Mouse (Mus musculus): ENCODE data around the gene Dner.

Gene Dner

DNA sequence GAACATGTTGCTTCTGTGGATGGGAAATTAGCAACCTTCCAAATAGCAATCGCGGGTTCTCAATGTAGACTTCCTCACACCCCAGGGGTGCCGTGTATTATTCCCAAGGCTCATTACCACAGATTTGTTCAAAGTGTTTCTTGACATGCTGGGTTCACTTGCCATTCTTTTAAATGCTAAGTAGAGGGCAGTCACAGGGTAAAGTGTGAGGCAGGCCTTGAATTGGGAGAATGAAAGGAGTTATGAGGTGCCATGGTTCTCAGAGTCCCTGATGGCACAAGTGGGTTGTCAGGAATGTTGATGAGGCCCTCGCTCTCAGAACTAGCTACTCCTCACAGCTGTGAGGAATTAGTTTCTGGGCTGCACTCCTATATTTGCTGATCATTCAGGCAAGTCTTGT is 160.0 kb downstream of the Dner start:
- no peak for DNase-seq (ENCODE audit: low read depth, low spot score)

DNA sequence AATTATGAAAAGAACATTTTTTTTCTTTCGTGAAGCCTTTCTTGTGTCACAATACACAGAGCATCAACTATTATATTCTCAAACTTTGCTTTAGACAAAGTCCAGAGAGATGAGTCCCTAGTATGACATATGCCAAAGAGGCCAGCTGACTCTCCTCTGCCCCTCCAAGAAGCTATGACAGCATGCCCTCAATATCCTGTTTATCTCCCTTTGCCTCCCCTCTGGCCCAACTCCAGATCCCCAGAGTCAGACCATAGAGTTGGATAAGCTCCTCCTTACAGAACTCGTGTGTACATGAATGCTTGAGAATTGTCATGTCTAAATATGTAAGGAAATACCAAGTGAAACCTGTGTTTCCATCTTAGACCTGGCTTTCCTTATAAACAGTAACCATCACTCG is 170.5 kb downstream of the Dner start:
- no peak for DNase-seq (ENCODE audit: low read depth, low spot score)

DNA sequence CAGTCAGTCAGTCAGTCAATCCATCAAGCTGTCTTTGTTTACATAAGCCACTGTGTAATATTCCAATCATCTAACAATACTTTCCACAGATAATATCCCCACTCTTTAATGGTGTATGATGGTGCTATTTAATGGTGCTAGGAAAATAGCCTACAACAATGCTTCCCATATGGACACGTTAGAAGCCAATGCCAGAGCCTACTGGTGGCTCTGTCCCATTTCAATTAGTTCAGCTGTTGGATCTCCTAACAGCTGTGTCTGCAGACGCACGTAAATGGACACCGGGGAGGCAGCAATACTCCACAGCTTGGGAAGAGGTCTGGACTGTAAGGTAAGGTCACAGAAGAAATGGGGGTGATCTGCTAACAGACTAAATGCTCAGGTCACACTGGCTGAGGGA is 171.6 kb downstream of the Dner start:
- DNase-seq (ENCODE audit: low read depth, low spot score), result no peak

DNA sequence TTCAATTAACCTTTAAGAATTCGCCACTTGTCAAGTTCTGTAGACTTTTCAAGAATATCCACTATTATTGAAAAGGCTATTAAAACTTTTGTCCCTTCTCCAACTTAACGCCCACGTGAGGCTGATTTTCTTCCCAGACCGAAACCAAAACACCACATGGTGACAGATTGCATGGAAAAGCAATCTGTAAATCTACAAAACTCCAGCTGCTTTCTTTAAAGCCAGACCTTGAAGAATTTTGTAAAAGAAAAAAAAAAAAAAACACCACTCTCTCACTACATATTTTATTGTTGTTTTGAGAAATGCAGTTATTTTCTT is 173.1 kb downstream of the Dner start:
- DNase-seq (ENCODE audit: low read depth, low spot score), result no peak

DNA sequence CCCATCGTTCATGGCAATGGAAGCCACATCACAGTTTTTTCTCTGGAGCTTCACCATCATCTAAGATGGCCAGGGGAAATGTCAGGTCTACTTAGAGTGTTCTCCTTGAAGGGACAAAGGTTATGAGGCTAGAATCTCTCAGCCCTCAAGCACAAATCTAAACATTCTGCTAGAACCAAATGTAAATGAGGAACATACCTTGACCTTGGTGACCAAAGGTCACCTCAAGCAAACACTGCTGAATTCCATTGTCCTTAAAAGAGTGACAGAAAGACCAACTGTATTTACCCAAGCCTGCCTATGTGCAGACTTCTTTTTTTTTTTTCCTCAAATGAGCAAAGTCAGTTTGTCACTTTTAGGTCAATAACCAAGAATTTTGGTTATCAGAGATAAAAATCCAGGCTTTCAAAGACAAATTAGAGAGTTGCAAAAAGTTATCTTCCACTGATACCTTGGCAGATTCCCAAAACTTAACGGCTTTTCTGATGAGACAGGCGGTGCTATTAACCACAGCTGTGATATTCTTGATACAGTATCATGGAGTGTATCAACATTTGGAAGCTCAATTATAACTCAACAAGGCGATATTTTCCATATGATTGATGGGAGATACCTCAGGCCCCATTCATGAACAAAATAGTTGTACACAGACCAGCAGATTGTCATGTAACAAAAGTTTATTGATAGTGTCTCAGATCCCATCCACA is 173.6 kb downstream of the Dner start:
- DNase-seq (ENCODE audit: low read depth, low spot score), result no peak

DNA sequence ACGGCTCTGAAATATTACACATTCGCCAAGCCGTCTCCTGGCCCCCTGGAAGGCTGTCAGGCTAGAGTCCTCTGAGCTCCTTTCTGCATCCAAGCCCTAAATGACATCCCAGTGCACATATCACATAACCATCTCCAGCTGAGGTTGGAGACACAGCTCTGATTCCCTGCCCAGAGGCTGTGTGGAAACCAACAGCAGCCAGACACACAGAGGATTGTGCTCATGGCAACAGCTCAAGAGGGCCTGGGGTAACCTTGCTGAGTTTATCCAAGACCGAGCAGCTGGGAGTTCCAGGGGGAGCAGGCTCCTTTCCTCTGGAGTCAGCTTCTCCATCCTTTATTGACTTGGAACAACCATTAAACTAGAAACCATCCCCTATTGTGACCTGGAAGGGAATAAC is 177.7 kb downstream of the Dner start:
- no peak for DNase-seq (ENCODE audit: low read depth, low spot score)

DNA sequence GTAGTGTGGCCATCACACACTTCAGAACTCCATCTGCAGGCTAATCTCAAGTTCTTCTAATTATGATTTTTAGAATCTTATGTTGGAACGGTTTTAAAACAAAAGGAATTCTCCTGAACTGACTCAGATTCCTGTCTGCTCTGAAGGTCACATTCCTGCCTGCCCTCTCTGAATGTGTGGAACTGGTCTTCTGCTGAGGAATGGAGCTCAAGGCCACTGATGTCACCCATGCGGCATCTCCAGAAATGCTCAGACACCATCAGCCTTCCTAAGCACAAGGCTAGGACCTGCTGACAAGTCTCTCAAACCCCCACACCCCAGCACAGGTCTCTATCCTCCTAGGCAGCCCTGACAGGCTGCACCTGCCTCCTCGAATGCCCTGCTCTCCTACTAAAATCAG is 182.8 kb downstream of the Dner start:
- no peak for DNase-seq (ENCODE audit: low read depth, low spot score)

DNA sequence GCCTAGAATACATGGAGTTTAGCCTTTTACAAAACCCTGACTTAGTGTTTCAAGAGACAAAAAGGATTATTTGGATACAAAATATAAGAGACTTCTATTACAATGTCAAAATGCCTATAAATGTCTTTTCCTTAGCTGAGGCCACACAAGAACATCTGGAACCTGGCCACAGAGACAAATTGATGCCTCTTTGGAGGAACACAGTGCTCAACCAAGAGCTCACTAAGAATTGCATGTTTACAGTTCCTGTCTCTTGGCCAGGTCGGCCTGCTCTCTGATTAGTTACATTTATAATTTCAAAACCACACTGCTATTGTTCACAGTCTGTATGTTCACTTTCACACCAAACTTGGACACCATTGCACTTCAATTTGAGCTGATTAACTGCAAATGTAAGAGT is 187.5 kb downstream of the Dner start:
- DNase-seq (ENCODE audit: low read depth, low spot score), result no peak

DNA sequence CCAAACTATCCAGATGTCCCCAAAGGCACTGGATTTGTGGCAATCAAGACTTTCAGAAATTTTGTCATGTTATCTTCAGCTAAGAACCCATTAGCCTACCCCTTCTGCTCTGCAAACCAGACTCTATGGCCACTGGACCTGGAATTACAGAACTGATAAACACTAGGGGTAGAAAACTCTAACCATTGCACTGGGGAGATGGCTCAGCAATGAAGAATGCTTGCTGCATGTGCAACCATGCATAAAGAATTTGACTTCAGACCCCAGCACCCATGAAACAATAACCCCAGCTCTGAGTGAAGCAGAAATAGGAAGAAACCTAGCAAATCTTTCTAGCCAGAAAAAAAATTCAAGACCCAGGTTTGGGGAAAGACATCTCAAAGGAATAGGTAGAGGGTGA is 188.5 kb downstream of the Dner start:
- no peak for DNase-seq (ENCODE audit: low read depth, low spot score)

DNA sequence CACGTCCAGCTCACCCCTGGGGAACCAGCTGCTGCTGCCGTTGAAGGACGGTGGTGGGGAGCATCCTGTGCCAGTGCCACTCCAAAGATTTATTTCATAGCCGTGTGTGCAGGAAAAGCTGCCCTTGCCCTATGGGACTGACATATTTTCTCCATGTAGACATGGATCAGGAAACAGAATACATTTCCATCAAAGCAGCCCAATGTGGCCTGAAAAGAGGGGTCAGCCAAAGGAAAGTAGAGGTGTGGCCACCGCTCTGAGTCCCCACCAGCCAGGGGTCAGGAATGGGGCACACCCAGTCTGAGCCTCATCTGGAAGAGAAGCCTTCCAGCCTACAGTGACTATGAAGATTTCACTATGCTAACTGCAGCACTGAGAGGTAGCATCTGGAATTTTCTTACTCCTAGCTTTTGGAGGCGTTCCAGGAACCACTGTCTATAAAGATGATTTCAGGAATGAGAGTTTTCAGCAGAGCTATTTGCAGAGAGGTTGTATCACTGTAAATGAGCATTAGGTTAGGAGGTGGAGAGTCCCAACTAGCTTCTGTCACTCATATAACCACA is 189.0 kb downstream of the Dner start:
- DNase-seq (ENCODE audit: low read depth, low spot score), result no peak

DNA sequence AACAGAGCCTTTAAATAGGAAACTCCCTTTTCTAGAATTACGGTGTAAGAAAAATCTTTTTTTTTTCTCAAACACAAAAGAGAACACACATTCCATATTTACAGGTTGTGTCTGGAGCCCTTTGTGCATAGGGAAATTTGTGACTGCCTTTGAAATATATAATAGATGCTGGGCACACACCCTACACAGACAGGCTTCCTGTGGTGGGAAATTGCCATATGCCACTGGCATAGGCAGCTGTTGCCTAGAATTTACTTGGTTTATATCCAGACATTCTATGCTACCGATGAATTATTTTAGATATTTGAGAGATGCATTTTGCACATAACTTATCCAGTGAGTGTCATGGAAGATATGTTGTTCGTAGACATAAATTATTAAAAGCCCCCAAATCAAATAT is 195.3 kb downstream of the Dner start:
- no peak for DNase-seq (ENCODE audit: low read depth, low spot score)

DNA sequence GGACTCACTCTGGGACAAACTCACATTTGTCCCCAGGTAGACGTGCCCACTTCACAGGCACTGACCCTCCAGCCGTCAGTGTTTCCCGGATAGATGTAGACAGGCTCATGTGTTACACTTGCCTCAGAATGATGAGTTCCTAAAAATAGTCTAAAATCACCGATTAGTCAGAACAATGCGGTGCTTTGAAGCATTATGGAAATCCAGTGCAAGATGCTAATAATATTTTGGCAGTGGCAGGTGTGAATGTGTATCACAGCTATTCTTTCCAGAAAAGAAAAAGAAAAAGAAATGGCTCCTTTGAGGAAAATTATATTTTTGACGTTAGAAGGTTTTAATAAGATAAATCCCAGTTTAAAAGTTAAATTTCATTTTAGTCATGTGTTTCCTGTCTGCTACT is 204.3 kb downstream of the Dner start:
- no peak for DNase-seq (ENCODE audit: low read depth, low spot score)

DNA sequence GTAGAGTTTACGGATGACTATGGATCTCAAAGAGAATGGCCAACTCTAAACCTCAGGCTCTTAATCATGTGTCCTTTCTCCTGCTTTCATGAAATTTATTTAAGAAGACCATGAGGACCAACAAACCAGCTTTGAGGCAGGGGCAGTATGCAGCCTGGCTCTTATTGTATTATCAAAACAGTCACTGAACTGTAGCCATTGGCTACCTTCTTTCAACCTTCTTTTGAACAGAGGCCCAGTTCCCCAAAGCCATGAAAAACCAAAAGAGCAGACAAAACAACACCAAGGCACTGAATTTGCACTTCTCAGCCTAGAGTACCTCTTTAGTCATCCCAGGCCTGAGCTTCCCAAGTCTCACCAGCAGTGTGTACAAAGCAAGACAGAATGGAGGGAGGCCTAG is 207.5 kb downstream of the Dner start:
- DNase-seq (ENCODE audit: low read depth, low spot score), result no peak

DNA sequence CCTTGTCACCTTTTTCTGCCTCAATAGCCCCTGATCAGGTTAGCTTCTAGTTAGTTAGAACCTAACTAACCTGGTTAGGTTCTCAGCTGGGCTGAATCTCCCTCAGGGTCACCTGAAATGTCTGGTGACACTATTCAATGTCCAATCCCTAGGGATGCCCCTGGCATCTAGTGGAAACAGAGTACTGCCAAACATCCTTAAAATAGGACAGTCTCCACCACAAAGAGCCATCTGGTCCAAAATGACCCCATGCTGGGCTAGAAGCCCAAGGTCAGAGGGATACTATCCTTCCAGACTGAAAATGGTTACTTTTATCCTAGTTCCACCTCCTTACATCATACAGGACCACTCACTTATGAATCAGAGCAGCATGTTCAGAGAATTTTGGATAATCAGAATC is 211.0 kb downstream of the Dner start:
- DNase-seq (ENCODE audit: low read depth, low spot score), result no peak

DNA sequence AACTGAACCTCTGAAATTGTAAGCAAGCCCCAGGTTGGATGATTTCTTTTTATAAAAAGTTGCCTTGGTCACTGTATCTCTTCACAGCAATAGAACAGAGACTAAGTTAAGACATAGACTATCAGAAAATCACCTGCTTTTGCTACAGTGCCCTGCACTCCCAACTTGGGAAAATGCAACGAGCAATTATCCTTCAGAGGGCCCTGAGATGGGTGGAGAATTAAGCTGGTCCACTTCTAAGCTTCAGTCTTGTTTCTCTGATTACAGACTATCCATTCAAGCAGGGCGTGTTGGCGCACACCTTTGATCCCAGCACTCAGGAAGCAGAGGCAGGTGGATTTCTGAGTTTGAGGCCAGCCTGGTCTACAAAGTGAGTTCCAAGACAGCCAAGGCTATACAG is 211.4 kb downstream of the Dner start:
- no peak for DNase-seq (ENCODE audit: low read depth, low spot score)

DNA sequence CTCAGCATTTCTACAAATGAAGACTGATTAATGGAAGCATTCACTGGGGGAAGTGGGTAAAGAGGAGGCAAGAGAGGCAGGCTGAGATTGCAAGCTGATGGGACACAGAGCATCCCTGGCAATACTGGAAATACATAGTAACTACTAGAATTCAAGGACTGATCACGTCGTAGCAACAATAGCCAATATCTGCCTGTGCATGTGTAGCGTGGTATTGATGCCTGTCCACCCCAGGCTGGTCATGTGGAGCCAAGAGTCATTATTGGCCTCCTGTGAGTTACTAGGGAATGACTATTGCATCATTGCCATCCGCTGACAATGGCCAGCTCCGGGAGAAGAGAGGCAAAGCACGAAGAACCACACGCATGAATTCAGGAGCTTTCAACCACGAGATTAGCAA is 216.0 kb downstream of the Dner start:
- DNase-seq (ENCODE audit: low read depth, low spot score), result no peak

DNA sequence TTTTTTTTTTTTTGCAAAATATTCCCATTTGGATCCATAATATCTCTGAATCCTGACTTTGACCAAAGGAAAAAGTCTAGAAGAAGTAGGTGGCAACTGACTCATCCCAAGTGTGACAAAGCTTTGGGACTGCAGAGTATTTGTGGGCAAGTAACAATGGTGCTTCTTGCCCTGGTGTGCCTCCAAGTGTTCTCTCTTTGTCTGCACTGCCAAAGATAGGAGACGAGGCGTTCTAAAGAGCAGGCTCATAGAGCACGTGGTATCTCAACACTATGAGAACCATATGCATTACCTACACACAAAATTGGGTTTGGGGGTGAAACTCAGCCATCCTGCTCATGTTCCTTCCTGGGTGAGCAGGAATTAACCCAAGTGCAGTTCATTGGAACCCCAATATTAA is 221.7 kb downstream of the Dner start:
- no peak for DNase-seq (ENCODE audit: low read depth, low spot score)

DNA sequence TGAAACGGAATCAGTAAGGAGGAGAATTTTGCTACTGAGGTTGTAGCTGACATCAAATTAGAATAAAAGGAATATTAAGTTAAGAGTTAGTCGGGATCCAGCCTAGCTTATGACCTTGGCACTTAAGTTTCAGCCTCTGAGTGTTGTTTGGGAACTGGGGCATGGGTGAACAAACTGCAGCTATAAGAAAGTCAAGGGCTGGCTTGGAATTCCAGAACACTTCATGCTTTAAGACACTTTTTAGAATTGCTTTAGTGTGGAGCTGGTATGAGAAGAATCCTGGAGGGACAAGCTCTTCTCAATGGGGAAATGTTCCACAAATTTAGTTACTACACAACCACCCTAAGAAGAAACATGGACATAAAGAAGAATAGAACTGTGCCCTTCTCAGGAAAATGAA is 223.8 kb downstream of the Dner start:
- no peak for DNase-seq (ENCODE audit: low read depth, low spot score)

DNA sequence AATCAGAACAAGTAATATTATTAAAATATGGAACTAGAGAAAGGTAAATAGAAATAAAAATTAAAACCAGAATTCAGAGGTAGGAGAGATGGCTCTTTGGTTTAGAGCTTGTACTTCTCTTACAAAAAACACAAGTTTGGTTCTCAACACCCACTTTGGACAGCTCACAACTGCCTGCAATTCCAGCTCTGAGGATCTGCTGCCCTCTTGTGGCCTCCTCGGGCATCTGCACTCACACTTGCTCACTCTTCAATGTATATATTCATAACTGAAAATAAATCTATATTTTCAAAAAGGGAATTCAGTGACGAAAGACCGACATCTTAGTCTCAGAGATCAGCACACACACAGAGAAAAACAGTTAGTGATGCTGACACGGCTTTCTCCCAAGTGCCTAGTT is 225.7 kb downstream of the Dner start:
- DNase-seq (ENCODE audit: low read depth, low spot score), result no peak

DNA sequence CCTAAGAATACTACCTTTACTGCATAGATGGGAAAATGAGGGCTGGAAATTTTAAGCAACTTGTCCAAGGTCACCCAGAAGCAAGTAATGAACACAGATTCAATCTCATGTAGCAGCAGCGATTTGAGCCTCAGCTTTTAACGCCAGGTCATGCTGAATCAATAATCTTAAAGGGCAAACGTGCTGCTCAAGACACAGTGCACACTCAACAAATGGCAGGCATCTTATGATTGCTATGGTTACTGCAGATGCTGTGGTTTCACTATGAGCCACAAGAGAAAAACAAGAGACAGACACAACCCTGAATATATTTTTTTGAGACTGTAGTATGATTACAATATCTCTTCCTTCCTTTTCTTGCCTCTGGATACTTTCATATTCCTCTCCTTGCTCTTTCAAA is 228.4 kb downstream of the Dner start:
- DNase-seq (ENCODE audit: low read depth, low spot score), result no peak

DNA sequence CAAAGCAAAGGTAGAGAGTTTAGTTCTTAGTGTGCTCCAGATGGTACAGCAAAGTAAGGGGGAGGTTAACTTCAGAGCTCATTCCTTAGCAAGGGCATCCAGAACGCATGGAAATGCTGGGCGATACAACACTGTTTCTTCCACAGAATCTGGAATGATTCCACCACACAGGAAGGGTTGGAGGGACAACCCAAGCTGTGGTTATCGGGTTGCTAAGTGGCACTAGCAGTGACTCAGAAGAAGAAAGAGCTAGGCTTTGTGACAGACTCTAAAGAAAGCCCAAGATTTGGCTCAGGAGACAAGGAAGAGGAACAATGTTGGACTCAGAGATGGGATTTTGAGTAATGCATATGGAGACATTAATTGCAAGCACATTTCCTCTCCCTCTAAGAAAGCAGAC is 231.3 kb downstream of the Dner start:
- DNase-seq (ENCODE audit: low read depth, low spot score), result no peak

DNA sequence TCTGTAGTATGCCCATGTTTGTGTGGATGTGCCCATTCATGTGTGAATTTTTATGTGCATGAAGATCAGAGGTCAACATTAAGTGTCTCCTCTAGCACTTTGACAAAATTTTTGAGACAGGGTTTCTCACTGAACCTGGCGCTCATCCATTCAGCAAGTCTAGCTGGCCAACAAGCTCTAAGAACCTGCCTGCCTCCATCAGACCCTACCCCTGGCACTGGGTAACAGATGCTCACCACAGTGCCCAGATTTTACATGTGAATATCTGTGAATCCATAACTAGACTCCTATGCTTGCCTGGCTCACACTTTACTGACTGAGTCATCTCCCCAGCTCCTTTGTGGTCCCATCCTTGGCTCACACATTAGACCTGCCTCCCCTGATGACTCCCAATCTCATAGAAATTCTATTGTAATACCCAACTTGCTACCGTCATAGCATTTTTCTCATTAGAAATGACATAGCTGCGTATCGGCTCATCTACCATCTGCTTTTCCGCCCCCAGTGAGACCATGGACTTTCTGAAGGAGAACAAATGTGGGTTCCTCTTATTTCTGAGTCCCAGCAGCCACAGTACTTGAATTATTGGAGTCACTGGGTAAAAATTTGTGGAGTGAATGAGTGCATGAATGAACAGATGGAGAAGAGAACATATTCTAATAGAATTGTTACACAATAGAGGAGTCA is 231.9 kb downstream of the Dner start:
- DNase-seq (ENCODE audit: low read depth, low spot score), result no peak

DNA sequence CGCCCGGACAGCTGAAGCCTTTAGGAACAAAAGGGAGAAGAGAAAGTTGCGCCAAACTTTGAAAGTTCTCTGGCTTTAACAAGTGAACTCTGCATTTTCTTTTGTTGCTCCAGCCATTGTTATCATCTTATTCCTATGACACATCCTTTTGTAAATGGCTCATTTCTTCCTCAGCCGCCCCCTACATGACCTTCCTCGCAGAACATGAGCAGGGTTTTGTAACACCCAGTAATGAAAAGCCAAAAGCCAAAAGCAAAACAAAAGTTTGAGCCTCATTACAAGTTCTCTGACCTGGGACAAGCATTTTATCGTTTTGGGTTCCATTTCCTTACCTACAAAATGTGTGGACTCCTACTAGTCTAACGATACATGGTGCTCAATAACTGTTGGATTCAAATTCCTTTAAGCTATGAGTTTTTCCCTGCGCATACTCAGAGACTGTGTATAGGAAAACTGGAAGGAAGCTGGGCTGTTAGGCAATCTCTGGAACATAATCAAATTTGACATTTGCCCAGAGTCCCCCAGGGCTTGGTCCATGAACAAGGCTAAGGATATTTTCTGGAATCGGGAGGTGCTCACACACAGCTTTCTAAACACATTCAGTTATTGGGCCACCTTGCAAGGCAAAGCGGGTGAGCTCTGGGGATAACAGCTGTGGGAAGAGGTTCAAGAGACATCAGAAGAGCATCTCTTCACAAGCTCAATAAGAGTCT is 246.3 kb downstream of the Dner start:
- DNase-seq (ENCODE audit: low read depth, low spot score), result no peak

All from CD4-positive helper T cell, adult 2 months (primary cell).